Mouse (Mus musculus) frontal cortex, postnatal 10 days (tissue): Measurements from ENCODE around the gene Ank3.

Experiments
- DNase-seq, 2 experiments: peaks; one replicate each; pipeline ENCODE4 v3.0.0; 2022; ENCODE audit warnings: low spot score in 2 of 2, mixed read lengths in 1 of 2

The Ank3 gene

GRCm38 (mm10) chr10:69719901-69720415 lies 321.4 kb downstream of the Ank3 start:
- no peak for DNase-seq

GRCm38 (mm10) chr10:69720452-69720851 lies 321.9 kb downstream of the Ank3 start:
- no peak for DNase-seq

DNA sequence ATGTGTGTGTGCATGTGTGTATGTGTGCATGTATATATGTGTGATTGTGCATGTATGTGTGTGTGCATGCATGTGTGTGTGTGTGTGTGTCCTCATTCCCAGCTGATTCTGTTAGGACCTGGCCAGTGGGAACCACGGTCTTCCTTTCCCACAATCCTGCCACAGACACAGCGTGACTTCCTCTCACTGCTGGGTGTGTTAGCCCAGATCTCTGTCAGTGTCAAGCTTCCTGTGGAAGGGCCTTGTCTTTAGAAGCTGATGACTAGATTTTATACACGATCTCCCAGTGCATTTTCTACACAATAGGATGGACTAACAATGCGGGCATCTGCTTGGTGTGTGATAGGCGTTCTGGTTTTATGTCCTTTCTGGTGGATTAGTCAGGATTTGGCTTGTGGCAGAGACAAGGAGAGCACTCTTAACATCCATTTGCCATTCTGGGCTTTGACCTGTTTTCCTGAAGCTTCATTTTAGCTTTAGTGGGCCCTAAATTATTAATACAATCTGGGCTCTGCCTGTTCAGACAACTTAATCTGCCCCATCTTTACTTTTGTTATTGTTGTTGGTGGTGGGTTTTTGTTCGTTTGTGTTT lies 322.4 kb downstream of the Ank3 start:
- DNase-seq: no peak

- DNase-seq: no peak
These were observed 325.6 kb downstream of the Ank3 start for GRCm38 (mm10) chr10:69724159-69724558.

GRCm38 (mm10) chr10:69725078-69725477 lies 326.5 kb downstream of the Ank3 start:
- no peak for DNase-seq

DNA sequence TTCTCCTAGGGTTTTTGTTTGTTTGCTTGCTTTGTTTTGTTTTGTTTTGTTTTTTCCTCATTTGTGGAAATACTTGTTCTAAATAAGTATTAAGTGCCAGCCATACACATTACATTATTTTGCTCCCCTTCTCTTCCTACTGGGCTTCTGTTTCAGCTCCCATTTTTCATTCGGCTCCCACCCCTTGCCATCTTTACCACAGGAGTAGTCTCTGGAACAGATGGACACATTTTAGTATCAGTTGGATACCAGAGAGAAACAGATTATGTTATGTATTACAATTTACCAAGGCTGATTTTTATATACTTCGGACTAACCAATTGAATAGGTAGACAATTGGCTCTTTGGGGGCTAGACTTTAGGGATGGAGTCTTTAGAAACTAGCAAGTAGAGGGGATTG lies 327.7 kb downstream of the Ank3 start:
- DNase-seq: no peak

DNA sequence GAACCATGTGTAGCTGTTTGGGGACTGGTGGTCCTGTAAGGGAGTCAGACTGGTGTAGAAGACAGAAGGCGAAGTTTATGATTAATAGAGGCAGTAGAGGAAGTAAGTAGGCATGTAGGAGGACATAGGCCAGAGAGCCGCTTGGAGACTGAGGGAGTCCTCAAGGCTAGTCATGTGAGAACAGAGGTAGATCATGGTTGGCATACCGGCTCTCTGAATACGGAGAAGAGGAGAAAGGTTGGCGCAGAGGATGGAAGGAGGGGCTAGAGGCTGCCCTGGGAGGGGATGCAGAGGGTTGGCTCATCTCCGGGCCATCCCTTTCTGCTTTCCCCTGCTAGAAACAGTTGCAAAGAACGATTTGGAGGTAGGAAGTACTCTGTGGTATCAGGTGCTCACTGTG lies 328.2 kb downstream of the Ank3 start:
- no peak for DNase-seq

- no peak for DNase-seq
These were observed 330.3 kb downstream of the Ank3 start for GRCm38 (mm10) chr10:69728876-69729275.

DNA sequence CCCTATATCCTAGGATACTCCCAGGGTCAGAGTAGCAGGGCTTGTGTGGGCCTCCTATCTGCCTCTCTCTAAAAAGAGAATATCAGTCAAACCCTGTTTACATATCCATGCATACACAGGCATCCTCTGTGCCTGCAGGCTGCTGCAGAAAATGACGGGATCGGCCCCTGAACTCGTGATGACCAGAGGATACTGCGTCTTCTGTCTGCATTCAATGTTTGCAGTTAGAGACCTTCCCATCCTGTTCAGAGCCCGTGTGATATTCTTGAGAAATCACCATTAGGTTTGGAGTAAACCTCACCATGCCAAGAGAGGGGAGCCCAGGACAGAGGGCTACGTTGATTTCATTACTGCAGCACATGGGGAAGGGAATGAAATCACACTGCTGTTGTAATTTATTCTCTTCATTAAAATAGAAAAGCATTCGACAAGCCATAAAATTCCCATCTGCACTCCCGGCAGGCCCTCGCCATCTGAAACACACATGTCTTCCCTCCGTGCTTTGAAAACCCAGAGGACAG lies 331.8 kb downstream of the Ank3 start:
- DNase-seq: no peak

GRCm38 (mm10) chr10:69731341-69731740 lies 332.8 kb downstream of the Ank3 start:
- DNase-seq: no peak

DNA sequence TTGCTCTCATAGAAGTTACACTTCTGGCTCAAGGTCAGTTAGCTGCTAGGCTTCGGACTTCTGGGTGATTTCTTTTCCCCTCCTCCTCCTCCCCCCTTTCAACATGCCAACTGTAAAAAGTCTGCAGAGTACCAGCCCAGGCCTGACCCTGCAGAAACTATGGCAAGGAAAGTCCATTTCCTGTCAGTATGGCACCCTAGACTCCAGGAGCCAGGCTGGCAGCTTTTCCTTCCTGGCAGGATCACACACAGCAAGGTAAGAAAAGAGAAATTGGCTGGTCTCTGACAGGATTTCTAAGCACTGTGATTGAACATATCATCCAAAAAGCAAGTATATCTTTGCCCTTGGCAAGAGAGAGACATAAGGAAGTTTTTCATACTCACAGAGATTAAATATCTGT lies 333.3 kb downstream of the Ank3 start:
- no peak for DNase-seq

DNA sequence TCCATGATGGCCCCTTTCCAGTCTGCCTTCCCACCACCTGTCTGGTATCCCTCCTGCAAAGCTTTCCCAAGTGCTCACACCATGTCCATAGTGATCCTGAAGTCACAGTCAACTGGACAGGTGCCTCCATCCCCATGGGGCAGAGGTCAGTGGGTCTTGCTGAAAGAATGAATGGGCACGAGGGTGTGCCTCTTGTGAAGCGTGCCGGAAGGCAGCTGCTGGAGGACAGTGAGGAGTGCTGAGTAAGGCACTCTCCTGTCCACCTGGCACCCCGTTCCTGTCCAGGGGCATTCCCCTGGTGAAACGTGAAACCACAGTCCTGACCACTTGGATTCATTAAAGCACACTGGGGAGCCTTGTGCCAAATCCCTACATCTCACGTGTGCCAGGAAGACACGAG lies 337.7 kb downstream of the Ank3 start:
- DNase-seq: no peak

DNA sequence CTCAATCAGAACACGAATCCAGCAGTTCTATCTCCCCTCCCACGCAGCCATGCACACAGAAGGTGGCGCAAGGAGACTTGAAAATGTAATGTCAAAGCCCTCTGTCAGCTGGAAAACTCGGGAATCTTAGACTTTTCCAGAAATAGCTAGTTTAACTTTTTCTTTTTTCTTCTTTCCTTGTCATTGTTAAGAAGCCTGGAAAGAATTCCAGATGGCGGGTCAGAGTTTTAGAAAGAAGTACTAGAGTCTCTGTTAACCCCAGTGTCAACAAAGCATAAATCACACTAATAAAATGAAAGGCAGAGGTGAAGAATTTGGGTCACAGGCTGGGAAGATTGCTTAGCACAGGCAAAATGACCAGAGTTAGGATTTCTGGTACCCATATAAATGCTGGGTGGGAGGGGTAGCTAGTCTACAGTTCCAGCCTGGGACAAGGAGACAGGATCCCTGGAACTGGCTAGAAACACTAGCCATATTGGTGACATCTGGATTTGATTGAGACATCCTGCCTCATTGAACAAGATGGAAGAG lies 340.2 kb downstream of the Ank3 start:
- DNase-seq: no peak

DNA sequence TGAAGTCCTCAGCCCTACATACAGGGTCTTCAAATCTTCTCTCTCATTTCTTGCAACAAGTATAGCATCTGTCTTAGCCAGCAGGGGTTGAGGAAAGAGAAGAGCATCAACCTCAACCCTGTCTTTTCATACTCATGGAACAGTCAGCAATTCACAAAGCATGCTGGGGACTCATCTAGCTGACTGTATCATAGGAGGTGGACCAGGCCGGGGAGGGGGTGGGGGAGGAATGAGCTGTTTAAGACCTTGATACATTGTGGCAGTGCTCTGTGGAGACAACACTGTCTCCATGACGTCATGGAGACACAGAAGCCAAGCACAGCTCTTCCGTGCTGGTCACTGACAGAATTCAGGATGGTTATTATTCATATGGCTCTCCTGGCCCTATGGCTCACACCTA lies 344.0 kb downstream of the Ank3 start:
- DNase-seq: no peak

DNA sequence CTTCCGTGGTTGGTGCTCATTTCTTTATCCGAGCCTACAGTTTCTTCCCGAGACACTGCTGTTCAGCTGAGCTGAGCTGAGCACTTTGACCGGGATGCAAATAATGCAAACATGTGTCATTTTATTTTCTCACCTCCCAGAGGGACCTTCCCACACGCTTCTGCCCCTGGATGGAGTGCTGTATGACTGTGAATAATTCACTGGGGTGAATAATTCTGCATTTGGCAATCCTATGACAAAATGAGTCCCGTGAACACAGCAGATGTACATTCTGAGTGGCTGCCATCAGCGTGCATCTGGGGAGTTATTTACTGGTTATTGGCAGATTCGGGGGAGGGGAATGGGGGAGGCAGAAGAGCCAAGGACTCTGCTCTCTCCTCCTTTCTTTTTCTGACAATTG lies 345.6 kb downstream of the Ank3 start:
- DNase-seq: no peak

DNA sequence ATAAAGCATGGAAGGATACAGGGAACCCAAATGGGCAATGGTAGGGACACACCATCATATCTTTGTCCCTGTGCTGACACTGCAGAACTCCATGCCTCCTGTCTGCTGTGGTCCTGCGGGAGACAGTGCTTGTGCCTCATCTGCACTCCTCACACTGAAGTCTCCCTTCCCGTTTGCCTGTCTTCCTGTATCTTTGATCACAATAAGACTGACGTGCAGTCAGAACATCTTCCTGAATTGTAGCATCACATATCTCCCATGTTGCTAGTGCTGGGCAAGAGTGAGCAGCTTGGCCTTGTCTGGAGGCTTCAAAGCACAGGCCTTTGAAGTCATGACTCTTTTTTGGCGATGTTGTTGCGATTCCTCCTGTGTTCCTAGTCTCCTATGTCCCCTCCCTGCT lies 346.3 kb downstream of the Ank3 start:
- no peak for DNase-seq

GRCm38 (mm10) chr10:69746322-69746721 lies 347.7 kb downstream of the Ank3 start:
- no peak for DNase-seq

- no peak for DNase-seq
These were observed 348.2 kb downstream of the Ank3 start for GRCm38 (mm10) chr10:69746730-69747129.

GRCm38 (mm10) chr10:69751416-69751815 lies 352.8 kb downstream of the Ank3 start:
- DNase-seq: no peak

GRCm38 (mm10) chr10:69753464-69753863 lies 354.9 kb downstream of the Ank3 start:
- DNase-seq: no peak

- no peak for DNase-seq
These were observed 358.5 kb downstream of the Ank3 start for GRCm38 (mm10) chr10:69756956-69757672.

GRCm38 (mm10) chr10:69762977-69763376 lies 364.4 kb downstream of the Ank3 start:
- DNase-seq: no peak

- no peak for DNase-seq
These were observed 365.8 kb downstream of the Ank3 start for GRCm38 (mm10) chr10:69764402-69764801.
